Mouse (Mus musculus): ENCODE results near the gene Arhgap31. TPM values are rescaled to one million over a fixed set of nuclear protein-coding genes. Genes with fewer than 3 reads are reported as not detected.
"Not testable (repeated sequence)": the region's sequence is repeated elsewhere in the genome, so short reads cannot be mapped to it uniquely, and the experiment has no call there.

The Arhgap31 gene
- total RNA-seq, 2 experiments from 2014 or later = 18.0 to 19.5 TPM

- DNase-seq (ENCODE audit: low spot score in 2 of 2) = no peak
Observed at GRCm38 (mm10) chr16:38728576-38729132, 15.6 kb upstream of the Arhgap31 start.

- DNase-seq (ENCODE audit: low spot score in 2 of 2) = no peak
Observed at GRCm38 (mm10) chr16:38724974-38725373, 11.9 kb upstream of the Arhgap31 start.

DNA sequence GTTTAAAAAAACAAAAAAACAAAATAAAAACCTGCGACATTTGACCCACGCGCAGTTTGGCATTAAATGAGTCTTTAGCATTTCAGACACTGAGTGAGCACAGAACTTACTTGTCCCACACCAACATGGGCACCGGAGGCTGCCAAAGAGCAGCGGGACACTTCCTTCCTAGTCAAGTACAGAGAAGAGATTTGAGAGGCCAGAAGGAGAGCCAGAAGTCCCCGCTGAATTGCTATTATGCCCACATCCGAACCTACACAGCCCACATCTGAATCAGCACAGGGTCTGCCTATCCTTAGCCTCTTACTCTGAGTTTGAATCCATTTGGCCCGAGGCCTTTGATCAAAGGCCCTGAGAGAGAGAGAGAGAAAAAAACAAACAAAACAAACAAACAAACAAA lies 11.2 kb upstream of the Arhgap31 start:
- no peak for DNase-seq (ENCODE audit: low spot score in 2 of 2)

DNA sequence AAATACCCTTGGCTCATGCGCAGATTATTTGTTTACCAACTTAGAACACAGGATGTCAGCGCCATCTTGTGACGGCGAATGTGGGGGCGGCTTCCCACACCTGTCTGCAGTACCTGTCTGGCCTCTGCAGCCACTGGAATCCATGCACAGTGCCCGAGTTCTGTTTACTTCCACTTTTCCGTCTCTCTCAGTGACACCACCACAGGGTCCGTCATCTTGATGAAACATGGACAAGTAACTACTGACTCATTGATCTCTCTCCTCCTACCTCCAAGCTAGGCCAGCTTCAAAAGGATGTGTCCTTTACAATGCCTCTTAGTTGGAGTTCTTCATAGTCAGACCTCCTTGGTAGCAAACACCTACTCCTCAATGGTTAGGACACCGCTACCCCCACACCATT lies 8.3 kb upstream of the Arhgap31 start:
- DNase-seq (ENCODE audit: low spot score in 2 of 2) = no peak

- not testable (repeated sequence) for DNase-seq (ENCODE audit: low spot score in 2 of 2)
Observed at GRCm38 (mm10) chr16:38714259-38714526, 1.1 kb upstream of the Arhgap31 start.

- no peak for DNase-seq (ENCODE audit: low spot score in 2 of 2)
Observed at GRCm38 (mm10) chr16:38713404-38714258, 557 bp upstream of the Arhgap31 start.

- DNase-seq (ENCODE audit: low spot score in 2 of 2) = no peak
Observed at GRCm38 (mm10) chr16:38712105-38712504, 969 bp downstream of the Arhgap31 start.

DNA sequence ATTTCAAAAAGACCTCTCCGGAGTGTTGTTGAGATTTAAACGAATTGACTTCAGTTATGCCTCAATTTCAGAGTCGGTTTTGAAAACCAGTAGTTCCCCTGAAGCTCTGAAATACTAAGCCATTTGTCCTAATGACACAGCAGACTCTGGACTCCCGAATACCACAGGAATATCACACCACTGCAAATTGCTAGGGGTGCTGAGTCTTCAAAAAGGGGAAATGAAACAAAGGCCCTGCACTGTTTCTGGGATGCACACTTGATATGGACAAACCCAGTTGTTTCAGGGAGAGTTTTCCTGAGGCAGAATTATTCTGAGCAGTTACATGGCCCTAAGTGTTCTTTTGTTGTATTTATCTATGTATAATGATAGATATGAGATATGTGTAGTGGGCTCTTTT lies 1.8 kb downstream of the Arhgap31 start:
- DNase-seq (ENCODE audit: low spot score in 2 of 2) = no peak

DNA sequence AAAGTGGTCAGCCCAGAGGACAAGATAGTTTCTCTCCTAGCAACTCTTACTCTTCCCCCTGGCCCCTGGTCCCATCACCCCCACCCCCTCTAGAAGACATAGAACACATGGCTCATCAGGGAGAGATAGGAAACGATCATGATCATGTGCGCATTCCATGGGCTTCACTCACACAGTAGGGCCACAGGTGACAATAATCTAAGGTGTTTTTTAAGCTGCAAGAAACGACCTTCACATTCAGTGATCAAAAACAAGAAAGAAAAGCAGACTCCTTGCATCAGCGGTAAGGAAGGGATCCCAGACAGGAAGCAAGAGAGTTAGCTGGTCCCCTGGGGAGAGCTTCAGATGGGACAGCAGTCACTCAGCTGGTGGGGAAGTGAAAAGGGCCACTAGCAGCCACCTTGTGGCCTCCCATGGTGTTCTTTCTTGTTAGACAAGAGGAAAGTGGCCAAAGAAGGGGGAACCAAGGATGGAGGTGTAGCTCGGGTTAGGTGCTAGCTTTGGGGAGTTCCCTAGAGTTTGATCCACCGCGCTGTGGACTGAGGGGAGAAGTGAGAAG lies 4.0 kb downstream of the Arhgap31 start:
- no peak for DNase-seq (ENCODE audit: low spot score in 2 of 2)

DNA sequence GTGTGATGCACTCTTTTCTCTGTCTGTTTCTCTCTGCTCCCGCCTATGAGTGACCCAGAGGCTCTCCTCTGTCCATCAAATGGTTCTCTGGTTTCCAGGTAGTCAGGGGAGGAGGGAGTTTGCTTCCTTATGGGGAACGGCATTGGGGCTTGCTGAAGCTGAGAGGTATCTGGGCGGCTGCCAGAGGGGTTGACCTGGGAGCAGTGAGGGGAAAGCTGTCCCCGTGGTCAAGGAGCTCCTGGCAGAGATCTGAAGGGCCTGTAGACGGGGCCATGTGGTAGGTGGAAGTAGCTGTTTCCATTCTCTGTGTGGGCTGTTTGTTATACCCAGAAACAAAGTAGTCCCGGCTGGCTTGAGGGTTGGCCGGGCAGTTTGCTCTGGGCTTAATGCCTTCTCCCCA lies 6.3 kb downstream of the Arhgap31 start:
- no peak for DNase-seq (ENCODE audit: low spot score in 2 of 2)

GRCm38 (mm10) chr16:38705531-38706281 lies 7.4 kb downstream of the Arhgap31 start:
- DNase-seq (ENCODE audit: low spot score in 2 of 2) = no peak

- DNase-seq (ENCODE audit: low spot score in 2 of 2) = no peak
Observed at GRCm38 (mm10) chr16:38703501-38703900, 9.6 kb downstream of the Arhgap31 start.

GRCm38 (mm10) chr16:38702316-38702715 lies 10.8 kb downstream of the Arhgap31 start:
- no peak for DNase-seq (ENCODE audit: low spot score in 2 of 2)

GRCm38 (mm10) chr16:38701492-38702185 lies 11.4 kb downstream of the Arhgap31 start:
- DNase-seq (ENCODE audit: low spot score in 2 of 2) = no peak

DNA sequence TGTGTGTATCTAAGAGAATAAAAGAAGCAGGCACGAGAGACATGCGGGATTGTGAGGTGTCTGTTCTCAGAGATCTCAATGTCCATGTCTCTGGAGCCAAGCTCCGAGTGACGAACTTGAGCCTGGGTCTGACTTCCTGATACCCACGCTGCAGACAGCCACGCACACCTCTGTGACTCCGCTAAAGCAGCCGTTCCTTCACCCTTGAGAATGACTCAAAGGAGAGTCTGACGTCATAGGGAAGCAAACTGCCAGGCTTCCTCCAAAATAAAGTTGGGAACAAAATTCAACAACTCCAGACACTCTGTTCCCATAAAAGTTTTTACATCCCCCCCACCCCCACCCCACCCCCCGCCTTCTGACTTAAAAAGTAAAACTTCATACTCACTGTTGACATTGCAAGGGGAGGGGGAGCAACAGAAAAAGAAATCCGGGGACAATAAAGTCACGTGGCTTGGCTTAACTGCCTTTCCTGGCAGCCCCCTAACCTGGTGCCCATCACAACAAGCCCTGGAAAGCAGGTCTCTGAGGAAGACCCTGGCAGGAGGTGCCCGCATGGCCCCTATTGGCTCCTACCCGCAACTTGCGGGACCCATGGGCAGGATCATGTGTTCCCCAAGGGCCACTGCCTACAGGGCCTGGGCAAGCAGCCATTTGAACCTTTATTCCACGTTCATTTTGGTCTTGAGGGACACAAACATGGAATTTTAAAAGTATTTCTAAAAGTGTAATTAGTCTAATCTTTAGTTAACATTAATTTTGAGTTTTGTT lies 12.5 kb downstream of the Arhgap31 start:
- DNase-seq (ENCODE audit: low spot score in 2 of 2) = no peak

GRCm38 (mm10) chr16:38697611-38698010 lies 15.5 kb downstream of the Arhgap31 start:
- DNase-seq (ENCODE audit: low spot score in 2 of 2) = no peak

GRCm38 (mm10) chr16:38695557-38695956 lies 17.5 kb downstream of the Arhgap31 start:
- no peak for DNase-seq (ENCODE audit: low spot score in 2 of 2)

DNA sequence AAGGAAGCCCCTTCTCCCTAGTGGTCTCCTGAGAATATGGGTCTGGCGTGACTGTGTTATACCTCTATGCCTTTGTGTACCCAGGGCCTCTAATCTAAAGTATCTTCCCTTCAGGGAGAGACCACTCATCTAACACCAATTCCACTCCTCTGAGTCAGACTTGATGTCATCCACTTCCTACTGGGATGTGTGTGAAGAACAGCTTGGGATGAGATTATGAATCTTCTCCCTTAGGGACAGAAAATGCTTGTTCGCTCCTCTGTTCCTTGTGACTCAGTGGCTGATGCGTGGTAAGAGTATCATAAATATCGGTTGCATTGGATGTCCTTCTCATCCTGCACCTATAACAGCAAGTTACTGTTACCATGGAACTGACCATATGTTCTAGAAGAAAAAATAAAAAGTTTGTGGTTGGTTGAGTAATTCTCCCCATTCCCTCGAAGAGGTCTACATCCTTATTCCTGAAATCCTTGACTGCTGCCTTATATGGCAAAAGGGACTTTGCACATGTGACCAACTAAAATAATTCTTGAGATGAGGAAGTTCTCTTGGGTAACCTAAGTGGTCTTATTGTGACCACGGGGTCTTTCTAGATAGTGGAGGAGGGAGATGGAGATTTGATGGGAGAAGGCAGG lies 18.1 kb downstream of the Arhgap31 start:
- DNase-seq (ENCODE audit: low spot score in 2 of 2) = no peak

GRCm38 (mm10) chr16:38690501-38690900 lies 22.6 kb downstream of the Arhgap31 start:
- DNase-seq (ENCODE audit: low spot score in 2 of 2) = no peak

- DNase-seq (ENCODE audit: low spot score in 2 of 2) = no peak
Observed at GRCm38 (mm10) chr16:38689786-38690185, 23.3 kb downstream of the Arhgap31 start.
